Mouse (Mus musculus) bone marrow, adult 2 months (tissue): ENCODE data around the gene 9030025P20Rik.
"Not testable (repeated sequence)": the region's sequence is repeated elsewhere in the genome, so short reads cannot be mapped to it uniquely, and the experiment has no call there.

Experiments
- CTCF ChIP-seq: fragments of 200-500 bp; IDR thresholded peaks from 2 replicates; pipeline ENCODE4 v1.5.1; 2011; ENCODE audit warnings: low read length, control low read depth; ENCODE audit not compliant: control insufficient read depth, insufficient read depth
- POLR2A ChIP-seq: fragments of 200-500 bp; IDR thresholded peaks from 2 replicates; pipeline ENCODE4 v1.6.1; 2011; ENCODE audit warnings: low read depth, mild to moderate bottlenecking, control low read depth, low read length, borderline replicate concordance; ENCODE audit not compliant: control insufficient read depth

DNA sequence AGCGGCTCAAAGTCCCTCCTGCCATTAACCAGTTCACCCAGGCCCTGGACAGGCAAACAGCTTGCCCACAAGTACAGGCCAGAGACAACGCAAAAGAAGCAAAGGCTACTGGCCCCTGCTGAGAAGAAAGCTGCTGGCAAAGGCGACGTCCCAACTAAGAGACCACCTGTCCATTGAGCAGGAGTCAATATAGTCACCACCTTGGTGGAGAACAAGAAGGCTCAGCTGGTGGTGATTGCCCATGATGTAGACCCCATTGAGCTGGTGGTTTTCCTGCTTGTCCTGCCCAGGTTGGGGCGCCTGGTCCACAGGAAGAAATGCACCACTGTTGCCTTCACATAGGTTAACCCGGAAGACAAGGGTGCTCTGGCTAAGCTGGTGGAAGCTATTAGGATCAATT lies 36.1 kb upstream of the 9030025P20Rik start:
- not testable (repeated sequence) for TF ChIP-seq CTCF, POLR2A
